Mouse (Mus musculus): ENCODE data around the gene Gm11011. TPM values are rescaled to one million over a fixed set of nuclear protein-coding genes. Genes with fewer than 3 reads are reported as not detected.

Gene Gm11011
- total and polyA plus RNA-seq, 3 experiments: not detected

DNA sequence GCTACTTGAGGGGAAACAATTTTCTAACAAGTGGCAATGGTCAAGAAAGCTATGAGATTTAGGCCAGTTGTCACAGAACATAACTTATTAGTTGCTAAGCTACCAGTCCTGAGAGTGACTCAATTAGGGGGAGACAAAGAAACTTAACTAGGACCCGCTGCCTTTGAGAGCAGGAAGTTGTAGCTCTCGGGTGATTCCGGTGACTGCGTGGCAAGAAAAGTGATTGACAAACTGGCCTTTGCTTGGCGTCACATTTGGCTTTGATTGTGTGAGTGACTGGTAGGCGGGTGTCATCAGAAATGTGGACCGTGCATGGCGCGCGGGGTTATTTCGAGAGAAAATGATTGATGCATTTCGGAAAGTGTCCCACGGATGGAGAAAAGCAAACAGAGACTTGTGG, 22.4 kb upstream of the Gm11011 start:
- no peaks in the 10 kb centered on the region for H3K4me1 ChIP-seq (ENCODE audit: control insufficient read depth in 1 of 2, insufficient read depth in 2 of 2)
- in situ Hi-C loops (cut with MboI; ENCODE audit: low pct_ligation_motif_present, low pct_unique_long_range_greater_than_20kb, low sequenced_read_pairs): no loop called here
- H3K4me2 ChIP-seq (ENCODE audit: insufficient read depth, low read depth, poor library complexity, severe bottlenecking): no peak overlapping the region
- H3K4me3 ChIP-seq (replicated peaks in 1 of 3; ENCODE audit: low read depth in 2 of 3, low read length in 2 of 3, poor library complexity in 1 of 3): no peak overlapping the region
- H3K79me2 ChIP-seq (replicated peaks; ENCODE audit: control insufficient read depth, extremely low read depth, insufficient read depth, poor library complexity, severe bottlenecking): no peaks in the 10 kb centered on the region
- peaks cover 86% of the 10 kb centered on the region for H3K9me3 ChIP-seq (replicated peaks; ENCODE audit: low read length)
- no peak for DNase-seq (ENCODE audit: extremely low read depth)
- dilution Hi-C loops (cut with MboI; ENCODE audit: extremely low pct_ligation_motif_present, extremely low pct_unique_long_range_greater_than_20kb, low sequenced_read_pairs): no loop called here
- H3K27me3 ChIP-seq (replicated peaks): no peaks in the 10 kb centered on the region
- no peak overlapping the region for H3K9ac ChIP-seq (ENCODE audit: insufficient read depth, low read depth)
- no peak overlapping the region for H3K27ac ChIP-seq (ENCODE audit: insufficient read depth, low read depth)
- H3K36me3 ChIP-seq (replicated peaks in 1 of 2; ENCODE audit: control insufficient read depth in 1 of 2, insufficient read depth in 1 of 2, low read length in 1 of 2): no peaks in the 10 kb centered on the region
- TF ChIP-seq TCF12 (IDR thresholded peaks at IDR 0.05; ENCODE audit: low read depth, low read length) (no peak), RCOR1 (conservative IDR thresholded peaks at IDR 0.05; ENCODE audit: low read depth, low read length) (no peak), MAZ (IDR thresholded peaks at IDR 0.05; ENCODE audit: low read depth, low read length) (no peak), ELF1 (IDR thresholded peaks at IDR 0.05; ENCODE audit: low read depth, low read length) (no peak), NRF1 (IDR thresholded peaks at IDR 0.05; ENCODE audit: low read depth, low read length) (no peak), EP300 (IDR thresholded peaks at IDR 0.05; ENCODE audit: low read length) (no peak), IRF4 (IDR thresholded peaks at IDR 0.05; ENCODE audit: low read depth, low read length) (no peak), TBP (conservative IDR thresholded peaks at IDR 0.05; ENCODE audit: low read depth, low read length) (no peak), RAD21 (IDR thresholded peaks at IDR 0.05; ENCODE audit: low read depth, low read length) (no peak), UBTF (IDR thresholded peaks at IDR 0.05; ENCODE audit: low read depth, low read length) (no peak), KAT2A (IDR thresholded peaks at IDR 0.05; ENCODE audit: insufficient replicate concordance, low read length) (no peak), ZC3H11A (IDR thresholded peaks at IDR 0.05; ENCODE audit: low read depth, low read length) (no peak), HCFC1 (IDR thresholded peaks at IDR 0.05; ENCODE audit: low read depth, low read length) (no peak), MYC (IDR thresholded peaks at IDR 0.05; ENCODE audit: low read depth, low read length) (no peak)

DNA sequence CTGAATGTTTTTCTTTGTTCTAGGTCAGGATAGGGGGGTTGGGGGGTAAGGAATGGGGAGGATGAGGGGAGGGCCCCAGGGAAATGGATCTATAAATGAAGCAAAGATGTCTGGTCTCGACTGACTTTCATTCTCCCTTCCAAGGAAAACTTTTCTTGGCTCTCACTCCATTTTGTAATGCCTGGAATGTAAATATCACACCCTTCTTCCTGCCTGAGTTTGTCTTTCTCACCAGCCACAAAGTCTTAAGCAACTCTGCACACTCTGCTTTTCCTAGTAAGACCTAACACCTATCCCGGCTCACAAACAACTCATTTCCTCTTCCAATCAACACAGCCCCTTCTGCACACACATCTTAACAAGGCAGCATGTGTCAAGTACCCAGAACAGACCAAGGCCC, 20.2 kb upstream of the Gm11011 start:
- TF ChIP-seq MEF2A (IDR thresholded peaks at IDR 0.05; ENCODE audit: borderline replicate concordance, low read depth, low read length) (no peak), CHD1 (IDR thresholded peaks at IDR 0.05; ENCODE audit: low read depth, low read length) (no peak), ZC3H11A (IDR thresholded peaks at IDR 0.05; ENCODE audit: low read depth, low read length) (no peak), NRF1 (IDR thresholded peaks at IDR 0.05; ENCODE audit: low read depth, low read length) (no peak), RCOR1 (conservative IDR thresholded peaks at IDR 0.05; ENCODE audit: low read depth, low read length) (no peak), MAFK (IDR thresholded peaks at IDR 0.05; ENCODE audit: insufficient replicate concordance, low read length) (no peak), ZKSCAN1 (IDR thresholded peaks at IDR 0.05; ENCODE audit: borderline replicate concordance, low read depth, low read length) (no peak), JUN (IDR thresholded peaks at IDR 0.05; ENCODE audit: insufficient read depth, low read depth, low read length) (no peak), ELF1 (IDR thresholded peaks at IDR 0.05; ENCODE audit: low read depth, low read length) (no peak), TCF12 (IDR thresholded peaks at IDR 0.05; ENCODE audit: low read depth, low read length) (no peak), POLR2AphosphoS2 (IDR thresholded peaks at IDR 0.05; ENCODE audit: low read depth, low read length) (no peak), MAZ (IDR thresholded peaks at IDR 0.05; ENCODE audit: low read depth, low read length) (no peak), HCFC1 (IDR thresholded peaks at IDR 0.05; ENCODE audit: low read depth, low read length) (no peak), ZNF384 (IDR thresholded peaks at IDR 0.05; ENCODE audit: low read depth, low read length) (no peak), PAX5 (IDR thresholded peaks at IDR 0.05; ENCODE audit: low read length) (no peak), GABPA (IDR thresholded peaks at IDR 0.05; ENCODE audit: insufficient replicate concordance, low read depth, low read length) (no peak)

More for the DNA sequence above, 20.2 kb upstream of the Gm11011 start:
- Histone ChIP-seq H3K4me1 (ENCODE audit: control insufficient read depth in 1 of 2, insufficient read depth in 2 of 2) (no peaks in the 10 kb centered on the region), H3K4me3 (replicated peaks in 1 of 3; ENCODE audit: low read depth in 2 of 3, low read length in 2 of 3, poor library complexity in 1 of 3) (no peak overlapping the region), H3K27me3 (replicated peaks) (no peaks in the 10 kb centered on the region), H3K9me3 (replicated peaks; ENCODE audit: low read length) (peaks cover 91% of the 10 kb centered on the region), H3K27ac (ENCODE audit: insufficient read depth, low read depth) (no peak overlapping the region), H3K9ac (ENCODE audit: insufficient read depth, low read depth) (no peak overlapping the region), H3K36me3 (replicated peaks in 1 of 2; ENCODE audit: control insufficient read depth in 1 of 2, insufficient read depth in 1 of 2, low read length in 1 of 2) (no peaks in the 10 kb centered on the region), H3K4me2 (ENCODE audit: insufficient read depth, low read depth, poor library complexity, severe bottlenecking) (no peak overlapping the region), H3K79me2 (replicated peaks; ENCODE audit: control insufficient read depth, extremely low read depth, insufficient read depth, poor library complexity, severe bottlenecking) (no peaks in the 10 kb centered on the region)
- in situ Hi-C loops (cut with MboI; ENCODE audit: low pct_ligation_motif_present, low pct_unique_long_range_greater_than_20kb, low sequenced_read_pairs) (no loop called here), dilution Hi-C loops (cut with MboI; ENCODE audit: extremely low pct_ligation_motif_present, extremely low pct_unique_long_range_greater_than_20kb, low sequenced_read_pairs) (no loop called here)
- DNase-seq (ENCODE audit: extremely low read depth): no peak

All from CH12.LX (cell line).